18 mouse cellular contexts compared by ENCODE assay signal in the genomic region with DNA sequence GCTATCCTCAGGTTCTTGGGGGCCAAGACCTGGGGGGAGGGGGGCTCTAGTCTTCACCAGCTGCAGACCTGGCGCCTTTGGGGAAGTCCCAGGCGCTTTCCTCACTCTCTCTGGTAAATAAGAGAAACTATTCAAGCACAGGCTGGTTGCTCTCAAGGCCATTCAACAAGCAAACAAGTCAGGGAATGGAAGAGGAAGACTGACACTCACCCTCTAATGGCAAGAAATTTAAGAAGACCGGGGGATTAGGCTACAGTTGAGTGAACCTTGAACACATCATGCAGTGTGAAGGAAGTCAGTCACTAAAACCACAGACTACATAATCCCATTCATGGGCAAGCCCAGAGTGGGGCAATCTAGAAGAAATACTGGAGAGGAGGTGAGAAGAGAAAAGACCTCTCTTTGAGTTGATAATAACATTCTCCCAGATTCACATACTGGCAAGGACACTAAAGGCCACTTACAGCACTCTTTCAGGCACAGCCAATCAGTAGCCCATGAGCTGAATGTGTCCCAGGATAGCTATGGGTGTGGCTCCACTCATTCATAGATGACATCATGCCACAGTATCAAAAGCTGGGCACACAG. TPM values are rescaled to one million over a fixed set of nuclear protein-coding genes. Genes with fewer than 3 reads are reported as not detected.
A peak's percentile ranks its signal among the peaks of the same experiment; 100 is the strongest.
DNase-seq lines count a peak whose midpoint lies in the region; ATAC-seq and TF ChIP-seq lines count a peak whose summit lies in the region.
"Had no signal": no experiment of that assay in that cellular context is flagged by ENCODE, and none has a peak within 500 bp of the region (broad histone marks: within the 10 kb centered on the region; RNA-seq: fewer than 3 reads in every experiment).

No protein-coding gene starts in this region.

- WGBS in spleen, adult 2 months: 33% methylated on average over 3 of the region's 3 CpGs
- 89% methylated on average over 3 of the region's 3 CpGs for WGBS in neural tube, embryonic 15.5 days

- intact Hi-C loops in heart, postnatal 10 days (cut with DNase I): no loop called here

- peak overlapping the region; percentile 69 for H3K27ac ChIP-seq in spleen, adult 2 months (ENCODE audit: insufficient read depth, low read length)
- no peak overlapping the region for H3K27ac ChIP-seq in neural tube, embryonic 15.5 days (replicated peaks)
- H3K27ac ChIP-seq: hindbrain, embryonic 15.5 days; liver, embryonic 14.5 days; midbrain, embryonic 13.5 days had no signal

- no peak overlapping the region for H3K4me2 ChIP-seq in neural tube, embryonic 15.5 days
- H3K4me2 ChIP-seq: hindbrain, embryonic 15.5 days; midbrain, embryonic 13.5 days had no signal

- no peaks in the 10 kb centered on the region for H3K27me3 ChIP-seq in spleen, adult 2 months (ENCODE audit: control insufficient read depth, insufficient read depth, low read length)
- peaks cover 29% of the 10 kb centered on the region for H3K27me3 ChIP-seq in neural tube, embryonic 15.5 days (replicated peaks)

- peak in 1 of 2 experiments; percentile 32 for DNase-seq in spleen, adult 2 months (ENCODE audit: low read depth in 1 of 2, low spot score in 2 of 2)
- DNase-seq in spleen, adult 18-20 months: no peak
- peak; percentile 24 for DNase-seq in induced T-regulatory cell, adult 2 months (ENCODE audit: low read depth)
- DNase-seq in heart, postnatal 10 days: no peak
- DNase-seq in layer of hippocampus, postnatal 25 days (ENCODE audit: extremely low spot score in 1 of 2, low spot score in 1 of 2): no peak
- DNase-seq: cerebellum, adult 11-12 months; cerebellum, postnatal 25 days; gastrocnemius, postnatal 25 days; heart, postnatal 14 days; kidney, adult 18-20 months; kidney, postnatal 25 days; layer of hippocampus, postnatal 36 days had no signal

- TF ChIP-seq CTCF in spleen, adult 2 months (IDR thresholded peaks at IDR 0.05; ENCODE audit: extremely low read depth, insufficient read depth, insufficient read length, insufficient replicate concordance): no peak

- H3K36me3 ChIP-seq in spleen, adult 2 months (ENCODE audit: control insufficient read depth, insufficient read depth, low read length): no peaks in the 10 kb centered on the region
- H3K36me3 ChIP-seq in neural tube, embryonic 15.5 days: no peaks in the 10 kb centered on the region
- H3K36me3 ChIP-seq: G1E; hindbrain, embryonic 15.5 days; midbrain, embryonic 13.5 days had no signal

- peaks cover 28% of the 10 kb centered on the region for H3K4me1 ChIP-seq in spleen, adult 2 months (ENCODE audit: control insufficient read depth, insufficient read depth, insufficient read length)
- H3K4me1 ChIP-seq in neural tube, embryonic 15.5 days: peaks cover 10% of the 10 kb centered on the region

- no peak overlapping the region for H3K9ac ChIP-seq in neural tube, embryonic 15.5 days (replicated peaks)
- H3K9ac ChIP-seq: hindbrain, embryonic 15.5 days; liver, embryonic 14.5 days; midbrain, embryonic 13.5 days had no signal

- 0 out of 2 replicates have a peak, but pooled peaks have one; percentile 37 for ATAC-seq in megakaryocyte progenitor cell, adult 5-6 weeks (replicated peaks; ENCODE audit: poor library complexity)
- ATAC-seq in neural tube, embryonic 15.5 days (ENCODE audit: low FRiP score): no peak
- ATAC-seq: midbrain, embryonic 13.5 days had no signal

- H3K4me3 ChIP-seq in spleen, adult 2 months (ENCODE audit: extremely low read depth, insufficient read depth, insufficient read length): no peak overlapping the region
- no peak overlapping the region for H3K4me3 ChIP-seq in neural tube, embryonic 15.5 days (replicated peaks)
- H3K4me3 ChIP-seq: hindbrain, embryonic 15.5 days; midbrain, embryonic 13.5 days had no signal

- H3K9me3 ChIP-seq in neural tube, embryonic 15.5 days (replicated peaks): no peaks in the 10 kb centered on the region
- H3K9me3 ChIP-seq: G1E; hindbrain, embryonic 15.5 days; midbrain, embryonic 13.5 days had no signal

- no peak for TF ChIP-seq POLR2A in spleen, adult 2 months (IDR thresholded peaks at IDR 0.05; ENCODE audit: low read depth, low read length)

RNA-seq across cellular contexts. Expression of a gene that starts 2.4 kb away (rescaled TPM):
- 40.7 and 45.8 TPM in 2 replicates for polyA plus RNA-seq in spleen, adult 2 months (2012; rRNA removed)
- 26.5 and 30.5 TPM in 2 replicates for total RNA-seq in megakaryocyte progenitor cell, adult 5-6 weeks (2015)
- 23.5 and 24.4 TPM in 2 replicates for total RNA-seq in megakaryocyte progenitor cell, adult 5-6 weeks (2017)
- 1 to 10 TPM; 1.1 to 1.6 TPM for total RNA-seq in heart, postnatal 10 days (2021)
- total RNA-seq in layer of hippocampus, postnatal 25 days (2021): 1 to 10 TPM; 2.2 to 2.7 TPM
- polyA plus RNA-seq in neural tube, embryonic 15.5 days (2015; fragmentation: Nextera tagmentation; extraction: Ambion mirVana): 1.6 and 2.7 TPM in 2 replicates

Comparison
In these comparisons a context has a peak if more than half of its experiments do, and no peak if none do; other contexts are left out.
1. RNA of a gene that starts 2.4 kb away (total RNA-seq): 23.5 to 30.5 TPM in megakaryocyte progenitor cell, adult 5-6 weeks; 2.2 to 2.7 TPM in layer of hippocampus, postnatal 25 days and 1.1 to 1.6 TPM in heart, postnatal 10 days; every median in the first group is over 4 times any median in the second.